Mouse (Mus musculus) 416B (cell line): ENCODE results near the gene Naa80.

Experiments
- DNase-seq: peaks from one replicate; pipeline ENCODE4 v3.0.0; 2011; ENCODE audit warnings: low read depth

Naa80 gene

GRCm38 (mm10) chr9:107618778-107619545 lies 40.3 kb downstream of the Naa80 start:
- no peak for DNase-seq

GRCm38 (mm10) chr9:107619546-107619879 lies 40.8 kb downstream of the Naa80 start:
- no peak for DNase-seq

GRCm38 (mm10) chr9:107620954-107621353 lies 42.3 kb downstream of the Naa80 start:
- no peak for DNase-seq

- DNase-seq, result peak; percentile 90
Observed at GRCm38 (mm10) chr9:107624539-107624938, 45.9 kb downstream of the Naa80 start.

- DNase-seq, result no peak
Observed at GRCm38 (mm10) chr9:107624951-107625350, 46.3 kb downstream of the Naa80 start.

- DNase-seq, result peak; percentile 27
Observed at GRCm38 (mm10) chr9:107625351-107626128, 46.9 kb downstream of the Naa80 start.

GRCm38 (mm10) chr9:107626158-107626843 lies 47.6 kb downstream of the Naa80 start:
- no peak for DNase-seq

GRCm38 (mm10) chr9:107626844-107627277 lies 48.2 kb downstream of the Naa80 start:
- peak; percentile 79 for DNase-seq

GRCm38 (mm10) chr9:107627387-107628255 lies 48.9 kb downstream of the Naa80 start:
- DNase-seq, result no peak

GRCm38 (mm10) chr9:107628721-107629410 lies 50.2 kb downstream of the Naa80 start:
- DNase-seq, result peak; percentile 86

GRCm38 (mm10) chr9:107629411-107629730 lies 50.7 kb downstream of the Naa80 start:
- DNase-seq, result no peak

- no peak for DNase-seq
Observed at GRCm38 (mm10) chr9:107629901-107630425, 51.3 kb downstream of the Naa80 start.

- DNase-seq, result no peak
Observed at GRCm38 (mm10) chr9:107630576-107630975, 51.9 kb downstream of the Naa80 start.

- no peak for DNase-seq
Observed at GRCm38 (mm10) chr9:107631311-107631826, 52.7 kb downstream of the Naa80 start.

- no peak for DNase-seq
Observed at GRCm38 (mm10) chr9:107631861-107632260, 53.2 kb downstream of the Naa80 start.

GRCm38 (mm10) chr9:107632478-107632877 lies 53.8 kb downstream of the Naa80 start:
- peak; percentile 29 for DNase-seq

GRCm38 (mm10) chr9:107633091-107633660 lies 54.5 kb downstream of the Naa80 start:
- peak; percentile 87 for DNase-seq
